Mouse (Mus musculus) forebrain, embryonic 11.5 days (tissue): Measurements from ENCODE around the gene Cdc45. TPM values are rescaled to one million over a fixed set of nuclear protein-coding genes. Genes with fewer than 3 reads are reported as not detected.
A peak's percentile ranks its signal among the peaks of the same experiment; 100 is the strongest.

Experiments
- ATAC-seq: fragments of 200-750 bp; cut with Nextera tagmentation; replicated peaks from 2 replicates; pipeline ENCODE4 v1.8.0; 2017; ENCODE audit warnings: moderate TSS enrichment; ENCODE audit not compliant: low FRiP score
- DNase-seq: peaks from one replicate; pipeline ENCODE4 v3.0.0-alpha.2; 2017; ENCODE audit warnings: low spot score
- H3K27ac ChIP-seq: fragments of 300-500 bp; sonication (generic); 2 replicates; pipeline ENCODE4 v1.5.1; 2014; ENCODE audit warnings: low read depth, low read length
- H3K27me3 ChIP-seq: fragments of 300-500 bp; sonication (generic); 2 replicates; pipeline ENCODE4 v1.6.1; 2014; ENCODE audit warnings: mild to moderate bottlenecking, low read length, mixed read lengths; ENCODE audit not compliant: control insufficient read depth, insufficient read depth
- H3K36me3 ChIP-seq: fragments of 300-500 bp; sonication (generic); 2 replicates; pipeline ENCODE4 v1.6.1; 2014; ENCODE audit warnings: mild to moderate bottlenecking, low read length, moderate library complexity, mixed read lengths; ENCODE audit not compliant: control insufficient read depth, insufficient read depth
- H3K4me1 ChIP-seq: fragments of 300-500 bp; sonication (generic); replicated peaks from 2 replicates; pipeline ENCODE4 v1.6.1; 2014; ENCODE audit warnings: low read length, mixed read lengths; ENCODE audit not compliant: control insufficient read depth, insufficient read depth
- H3K4me2 ChIP-seq: fragments of 300-500 bp; sonication (generic); 2 replicates; pipeline ENCODE4 v1.6.1; 2014; ENCODE audit warnings: low read depth, mild to moderate bottlenecking, low read length, moderate library complexity, mixed read lengths; ENCODE audit not compliant: severe bottlenecking
- H3K4me3 ChIP-seq: fragments of 300-500 bp; sonication (generic); 2 replicates; pipeline ENCODE4 v1.5.1; 2014; ENCODE audit warnings: low read depth, low read length
- H3K9ac ChIP-seq: fragments of 300-500 bp; sonication (generic); 2 replicates; pipeline ENCODE4 v1.6.1; 2014; ENCODE audit warnings: low read length
- H3K9me3 ChIP-seq: fragments of 300-500 bp; sonication (generic); 2 replicates; pipeline ENCODE4 v1.6.1; 2016; ENCODE audit warnings: low read length, mixed read lengths; ENCODE audit not compliant: control insufficient read depth
- WGBS: fragments of 180-500 bp; shearing (Covaris S2); extraction: QIAGEN DNeasy Blood & Tissue Kit; methylation state at CpG from one replicate; pipeline ENCODE4 v1.1.7; 2014; 5-methylcytosine and 5-hydroxymethylcytosine counted together
- polyA plus RNA-seq: library from polyadenylated mRNA; unstranded; fragments of >200 nt; fragmentation: Nextera tagmentation; extraction: Ambion mirVana; gene quantifications from 2 replicates; pipeline ENCODE4 v1.2.1, GENCODE M21; 2014

Cdc45 gene
- polyA plus RNA-seq, 1 experiment from 2014 or later: 75.8 TPM

DNA sequence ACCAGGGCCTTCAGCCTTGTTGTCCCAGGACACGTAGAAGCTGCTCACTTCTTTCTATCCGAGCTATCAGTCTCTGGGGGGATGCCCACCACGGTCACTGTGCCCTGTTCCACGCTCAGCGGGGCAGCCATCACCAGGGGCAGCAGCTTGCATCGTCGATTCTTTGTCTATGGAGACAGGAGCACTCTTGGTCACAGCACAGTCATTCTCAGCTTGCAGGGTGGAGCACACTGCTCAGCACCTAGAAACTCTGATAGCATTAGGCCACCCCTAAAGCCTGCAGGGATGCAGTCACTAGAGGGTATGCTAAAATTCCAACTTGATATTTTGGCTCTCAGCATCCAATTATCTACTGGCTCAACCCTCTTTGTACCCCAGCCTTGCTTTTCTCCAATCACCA, 26.8 kb downstream of the Cdc45 start:
- Histone ChIP-seq H3K9ac (no peak overlapping the region), H3K4me2 (no peak overlapping the region), H3K36me3 (peaks cover 9% of the 10 kb centered on the region; the same call in 1 of the 2 replicates), H3K4me3 (no peak overlapping the region), H3K4me1 (no peaks in the 10 kb centered on the region), H3K27ac (no peak overlapping the region), H3K9me3 (no peaks in the 10 kb centered on the region), H3K27me3 (no peaks in the 10 kb centered on the region)
- DNase-seq: peak; percentile 45
- WGBS: 87% methylated on average over 7 of the region's 7 CpGs
- ATAC-seq: no peak

DNA sequence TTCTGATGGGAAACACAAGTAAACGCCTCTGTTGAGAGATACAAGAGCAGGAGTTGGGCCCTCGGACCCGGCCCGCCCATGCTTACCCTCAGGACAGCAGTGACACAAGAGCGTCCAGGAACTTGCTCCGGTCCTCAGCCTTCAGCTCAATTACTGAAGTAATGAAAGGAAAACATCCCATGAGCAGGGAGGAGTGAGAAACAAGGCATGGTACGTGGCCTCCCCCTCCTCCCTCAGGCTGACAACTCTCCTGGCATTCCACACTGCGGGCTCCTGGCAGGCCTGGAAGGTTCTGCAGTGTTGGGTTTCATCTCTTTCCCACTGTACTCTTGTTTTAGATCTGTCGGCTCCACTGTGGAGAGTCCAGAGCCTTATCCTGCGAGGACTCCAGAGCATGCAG, 30.0 kb downstream of the Cdc45 start:
- no peaks in the 10 kb centered on the region for H3K9me3 ChIP-seq
- H3K27me3 ChIP-seq: peaks cover 24% of the 10 kb centered on the region
- WGBS: 91% methylated on average over 10 of the region's 10 CpGs
- H3K4me3 ChIP-seq: no peak overlapping the region
- ATAC-seq: no peak
- H3K4me1 ChIP-seq: peaks cover 5% of the 10 kb centered on the region; the same call in 1 of the 2 replicates
- DNase-seq: peak; percentile 45
- H3K9ac ChIP-seq: no peak overlapping the region
- no peak overlapping the region for H3K4me2 ChIP-seq
- H3K27ac ChIP-seq: no peak overlapping the region
- H3K36me3 ChIP-seq: peaks cover 3% of the 10 kb centered on the region; the same call in 1 of the 2 replicates

DNA sequence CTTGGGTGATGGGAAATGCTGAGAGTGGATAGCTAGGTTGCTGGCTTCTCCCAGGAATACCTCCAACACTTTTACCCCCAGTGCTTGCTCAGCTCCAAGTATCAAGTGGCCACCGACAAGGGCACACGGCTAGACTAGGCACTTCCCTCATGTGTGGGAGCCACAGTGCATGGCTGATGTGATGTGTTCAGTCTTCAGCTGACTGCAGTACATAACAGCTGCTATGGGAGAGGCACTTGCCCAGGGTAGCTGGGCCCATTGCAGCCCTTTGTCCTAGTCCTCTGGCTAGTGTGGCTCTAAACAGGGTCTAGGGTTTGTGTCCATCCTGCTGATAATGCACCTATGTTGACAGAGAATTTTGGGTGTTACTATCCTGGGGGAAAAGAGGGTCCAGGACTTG, 33.3 kb downstream of the Cdc45 start:
- Histone ChIP-seq H3K4me1 (peaks cover 9% of the 10 kb centered on the region; the same call in 1 of the 2 replicates), H3K4me3 (0 out of 2 replicates have a peak overlapping the region, but pooled peaks have one; percentile 34)
- no peak for DNase-seq

DNA sequence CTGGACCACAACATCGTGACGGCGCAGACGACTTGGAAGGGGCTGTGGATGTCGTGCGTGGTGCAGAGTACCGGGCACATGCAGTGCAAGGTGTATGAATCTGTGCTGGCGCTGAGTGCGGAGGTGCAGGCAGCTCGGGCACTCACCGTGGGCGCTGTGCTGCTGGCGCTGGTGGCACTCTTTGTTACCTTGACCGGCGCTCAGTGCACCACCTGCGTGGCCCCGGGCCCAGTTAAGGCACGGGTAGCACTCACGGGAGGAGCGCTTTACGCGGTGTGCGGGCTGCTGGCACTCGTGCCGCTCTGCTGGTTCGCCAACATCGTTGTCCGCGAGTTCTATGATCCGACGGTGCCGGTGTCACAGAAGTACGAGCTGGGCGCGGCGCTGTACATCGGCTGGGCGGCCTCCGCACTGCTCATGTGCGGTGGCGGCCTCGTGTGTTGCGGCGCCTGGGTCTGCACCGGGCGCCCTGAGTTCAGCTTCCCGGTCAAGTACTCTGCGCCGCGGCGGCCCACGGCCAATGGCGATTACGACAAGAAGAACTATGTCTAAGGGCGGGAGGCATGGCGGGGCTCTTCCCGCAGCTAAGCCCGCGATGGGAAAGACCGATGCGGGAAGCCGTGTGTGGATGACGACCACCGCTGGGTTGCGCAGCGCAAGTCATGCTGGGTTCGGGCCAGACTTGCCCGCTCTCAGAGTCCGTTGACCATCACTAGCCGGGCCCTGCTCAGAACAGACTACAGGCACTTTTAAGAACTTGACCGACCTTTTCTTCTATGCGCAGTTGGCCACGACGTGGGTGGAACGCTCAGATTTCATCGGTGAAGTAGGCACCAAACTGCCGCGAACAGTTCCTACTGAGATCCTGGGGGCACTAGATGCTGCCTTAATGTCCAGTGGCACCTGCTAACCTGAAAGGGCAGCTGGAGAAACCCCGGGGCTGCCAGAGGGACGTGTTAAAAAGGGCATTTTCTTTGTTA, 34.4 kb downstream of the Cdc45 start:
- Histone ChIP-seq H3K9ac (peak overlapping the region; percentile 32), H3K36me3 (peaks cover 3% of the 10 kb centered on the region; the same call in 1 of the 2 replicates), H3K4me1 (peaks cover 9% of the 10 kb centered on the region; the same call in 1 of the 2 replicates), H3K27me3 (peaks cover 37% of the 10 kb centered on the region), H3K9me3 (no peaks in the 10 kb centered on the region), H3K4me2 (peak overlapping the region; percentile 54), H3K27ac (peak overlapping the region; percentile 25; the same call in 1 of the 2 replicates), H3K4me3 (peak overlapping the region; percentile 34)
- 3% methylated on average over 80 of the region's 80 CpGs for WGBS
- DNase-seq (peak; percentile 68), ATAC-seq (peak; percentile 29)

More for the DNA sequence above, 33.3 kb downstream of the Cdc45 start:
- Histone ChIP-seq H3K4me2 (no peak overlapping the region), H3K27me3 (peaks cover 37% of the 10 kb centered on the region), H3K27ac (no peak overlapping the region), H3K36me3 (peaks cover 3% of the 10 kb centered on the region; the same call in 1 of the 2 replicates), H3K9me3 (no peaks in the 10 kb centered on the region), H3K9ac (no peak overlapping the region)
- no peak for ATAC-seq
- WGBS: 47% methylated on average over 2 of the region's 2 CpGs

- Histone ChIP-seq H3K9me3 (no peaks in the 10 kb centered on the region), H3K27me3 (peaks cover 37% of the 10 kb centered on the region), H3K9ac (peak within 1 kb of the TSS; percentile 32), H3K36me3 (peaks cover 3% of the 10 kb centered on the region; the same call in 1 of the 2 replicates), H3K4me1 (peaks cover 9% of the 10 kb centered on the region; the same call in 1 of the 2 replicates), H3K4me2 (peak within 1 kb of the TSS; percentile 54), H3K27ac (peak within 1 kb of the TSS; percentile 25; the same call in 1 of the 2 replicates), H3K4me3 (peak within 1 kb of the TSS; percentile 34)
- no peak for DNase-seq
- WGBS: 6% methylated on average over 19 of the region's 19 CpGs
- peak; percentile 34; the same call in 1 of the 2 replicates for ATAC-seq
Measured at GRCm38 (mm10) chr16:18776556-18777100, 35.2 kb downstream of the Cdc45 start, which contains the start of gene Cldn5. Cldn5 (plus strand) TSS chr16:18776847.

- Histone ChIP-seq H3K4me3 (no peak overlapping the region), H3K4me1 (peaks cover 9% of the 10 kb centered on the region; the same call in 1 of the 2 replicates), H3K4me2 (peak overlapping the region; percentile 31; the same call in 1 of the 2 replicates), H3K36me3 (peaks cover 3% of the 10 kb centered on the region; the same call in 1 of the 2 replicates), H3K27ac (no peak overlapping the region), H3K9me3 (no peaks in the 10 kb centered on the region), H3K27me3 (peaks cover 37% of the 10 kb centered on the region), H3K9ac (no peak overlapping the region)
- ATAC-seq (no peak), DNase-seq (no peak)
- WGBS: 19% methylated on average over 18 of the region's 18 CpGs
Measured at GRCm38 (mm10) chr16:18775621-18776555, 35.9 kb downstream of the Cdc45 start.

DNA sequence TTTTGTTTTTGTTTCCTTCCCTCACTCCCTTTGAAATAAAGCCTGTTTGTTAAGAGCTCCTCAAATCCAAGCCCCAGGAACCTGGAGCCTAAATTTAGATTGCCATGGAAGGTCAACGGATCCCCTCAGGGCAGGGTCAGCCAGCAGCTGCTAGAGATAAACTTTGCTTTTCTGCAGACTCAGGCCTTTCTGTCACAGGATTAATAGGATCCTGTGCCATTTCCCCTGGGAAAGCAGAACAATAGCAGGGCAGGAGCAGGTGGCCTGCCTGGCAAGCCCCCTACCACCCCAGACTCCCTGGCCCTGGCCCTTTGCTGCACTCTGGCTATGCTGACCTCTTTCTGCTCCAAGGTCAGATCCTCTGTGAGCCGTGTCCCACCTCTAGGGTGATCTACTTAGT, 37.9 kb downstream of the Cdc45 start:
- Histone ChIP-seq H3K4me3 (no peak overlapping the region), H3K27me3 (peaks cover 33% of the 10 kb centered on the region), H3K9ac (no peak overlapping the region), H3K36me3 (no peaks in the 10 kb centered on the region), H3K4me1 (peaks cover 9% of the 10 kb centered on the region; the same call in 1 of the 2 replicates), H3K27ac (no peak overlapping the region), H3K9me3 (no peaks in the 10 kb centered on the region), H3K4me2 (no peak overlapping the region)
- 19% methylated on average over 2 of the region's 2 CpGs for WGBS
- ATAC-seq (no peak), DNase-seq (peak; percentile 46)
